Mouse (Mus musculus): ENCODE measurements around the gene Invs.

The Invs gene

GRCm38 (mm10) chr4:48279498-48280134 is at the start of gene Invs, which contains the start of gene Erp44:
Gene Invs (plus strand): TSS chr4:48279760.
Gene Erp44 (minus strand): TSS chr4:48279558.
- peak; percentile 96 for DNase-seq

GRCm38 (mm10) chr4:48236721-48237120 is 42.8 kb upstream of the Invs start:
- no peak for DNase-seq

- DNase-seq, result no peak
Observed at GRCm38 (mm10) chr4:48239046-48239445, 40.5 kb upstream of the Invs start.

- no peak for DNase-seq
Observed at GRCm38 (mm10) chr4:48242482-48242881, 37.1 kb upstream of the Invs start.

- no peak for DNase-seq
Observed at GRCm38 (mm10) chr4:48243737-48244136, 35.8 kb upstream of the Invs start.

GRCm38 (mm10) chr4:48244280-48244679 is 35.3 kb upstream of the Invs start:
- no peak for DNase-seq

- DNase-seq, result no peak
Observed at GRCm38 (mm10) chr4:48253266-48253665, 26.3 kb upstream of the Invs start.

GRCm38 (mm10) chr4:48258045-48258444 is 21.5 kb upstream of the Invs start:
- no peak for DNase-seq

GRCm38 (mm10) chr4:48267683-48268082 is 11.9 kb upstream of the Invs start:
- DNase-seq, result no peak

- DNase-seq, result no peak
Observed at GRCm38 (mm10) chr4:48268127-48268526, 11.4 kb upstream of the Invs start.

GRCm38 (mm10) chr4:48270532-48270931 is 9.0 kb upstream of the Invs start:
- DNase-seq, result no peak

GRCm38 (mm10) chr4:48271838-48272237 is 7.7 kb upstream of the Invs start:
- DNase-seq, result no peak

- no peak for DNase-seq
Observed at GRCm38 (mm10) chr4:48273119-48273829, 6.3 kb upstream of the Invs start.

GRCm38 (mm10) chr4:48275736-48276135 is 3.8 kb upstream of the Invs start:
- DNase-seq, result no peak

GRCm38 (mm10) chr4:48277011-48277410 is 2.5 kb upstream of the Invs start:
- peak; percentile 30 for DNase-seq

GRCm38 (mm10) chr4:48278757-48279497 is 633 bp upstream of the Invs start:
- DNase-seq, result no peak

- no peak for DNase-seq
Observed at GRCm38 (mm10) chr4:48281121-48281520, 1.6 kb downstream of the Invs start.

- no peak for DNase-seq
Observed at GRCm38 (mm10) chr4:48287086-48287757, 7.7 kb downstream of the Invs start.

- no peak for DNase-seq
Observed at GRCm38 (mm10) chr4:48314814-48315213, 35.3 kb downstream of the Invs start.

GRCm38 (mm10) chr4:48316036-48316435 is 36.5 kb downstream of the Invs start:
- DNase-seq, result no peak

GRCm38 (mm10) chr4:48321276-48321675 is 41.7 kb downstream of the Invs start:
- DNase-seq, result peak; percentile 34

- DNase-seq, result no peak
Observed at GRCm38 (mm10) chr4:48322095-48322494, 42.5 kb downstream of the Invs start.

GRCm38 (mm10) chr4:48327192-48327591 is 47.6 kb downstream of the Invs start:
- no peak for DNase-seq
